Mouse (Mus musculus) heart, adult 2 months (tissue): ENCODE data around the gene Fam155a.
A peak's percentile ranks its signal among the peaks of the same experiment; 100 is the strongest.

Experiments
- CTCF ChIP-seq: fragments of 200-600 bp; IDR thresholded peaks from 2 replicates; pipeline ENCODE4 v1.8.1; 2022; ENCODE audit warnings: antibody characterized with exemption, mild to moderate bottlenecking, moderate library complexity
- POLR2A ChIP-seq: fragments of 200-500 bp; IDR thresholded peaks from 2 replicates; pipeline ENCODE4 v1.6.1; 2011; ENCODE audit warnings: mild to moderate bottlenecking, low read depth, low read length, control low read depth; ENCODE audit not compliant: insufficient read depth

- TF ChIP-seq CTCF: peak; percentile 57
- no peak for TF ChIP-seq POLR2A
Observed at GRCm38 (mm10) chr8:9451543-9451942, 319.4 kb downstream of the Fam155a start.
